Mouse (Mus musculus) neural tube, embryonic 13.5 days (tissue): ENCODE measurements around the gene Krt10. TPM values are rescaled to one million over a fixed set of nuclear protein-coding genes. Genes with fewer than 3 reads are reported as not detected.
A peak's percentile ranks its signal among the peaks of the same experiment; 100 is the strongest.

Source experiments
- ATAC-seq: fragments of 200-750 bp; cut with Nextera tagmentation; 2 replicates; pipeline ENCODE4 v1.8.0; 2017; ENCODE audit warnings: low read depth, mild to moderate bottlenecking, moderate TSS enrichment, moderate library complexity
- H3K27ac ChIP-seq: fragments of 300-500 bp; sonication (generic); replicated peaks from 2 replicates; pipeline ENCODE4 v1.5.1; 2015; ENCODE audit warnings: moderate library complexity, mild to moderate bottlenecking, inconsistent platforms
- H3K27me3 ChIP-seq: fragments of 300-500 bp; sonication (generic); 2 replicates; pipeline ENCODE4 v1.6.1; 2015; ENCODE audit warnings: mild to moderate bottlenecking, inconsistent platforms
- H3K36me3 ChIP-seq: fragments of 300-500 bp; sonication (generic); 2 replicates; pipeline ENCODE4 v1.6.1; 2015; ENCODE audit warnings: mild to moderate bottlenecking, inconsistent platforms
- H3K4me1 ChIP-seq: fragments of 300-500 bp; sonication (generic); replicated peaks from 2 replicates; pipeline ENCODE4 v1.6.1; 2015; ENCODE audit warnings: inconsistent platforms
- H3K4me2 ChIP-seq: fragments of 300-500 bp; sonication (generic); 2 replicates; pipeline ENCODE4 v1.6.1; 2015; ENCODE audit warnings: inconsistent platforms, mild to moderate bottlenecking, moderate library complexity
- H3K4me3 ChIP-seq: fragments of 300-500 bp; sonication (generic); 2 replicates; pipeline ENCODE4 v1.5.1; 2015; ENCODE audit warnings: mild to moderate bottlenecking, inconsistent platforms
- H3K9ac ChIP-seq: fragments of 300-500 bp; sonication (generic); 2 replicates; pipeline ENCODE4 v1.6.1; 2015; ENCODE audit warnings: moderate library complexity, mild to moderate bottlenecking, inconsistent platforms
- H3K9me3 ChIP-seq: fragments of 300-500 bp; sonication (generic); 2 replicates; pipeline ENCODE4 v1.6.1; 2016; ENCODE audit warnings: inconsistent platforms
- WGBS: fragments of 180-500 bp; shearing (Covaris S2); methylation state at CpG from one replicate; pipeline ENCODE4 v1.1.7; 2015; 5-methylcytosine and 5-hydroxymethylcytosine counted together
- polyA plus RNA-seq: library from polyadenylated mRNA; unstranded; fragments of >200 nt; fragmentation: Nextera tagmentation; extraction: Ambion mirVana; gene quantifications from 2 replicates; pipeline ENCODE4 v1.2.1, GENCODE M21; 2015

Krt10 gene
- polyA plus RNA-seq, 1 experiment from 2014 or later: 35.6 TPM

GRCm38 (mm10) chr11:99398832-99399231, 9.7 kb upstream of the Krt10 start:
- Histone ChIP-seq H3K36me3 (no peaks in the 10 kb centered on the region), H3K9ac (no peak overlapping the region), H3K4me1 (no peaks in the 10 kb centered on the region), H3K4me3 (no peak overlapping the region), H3K27ac (no peak overlapping the region), H3K9me3 (no peaks in the 10 kb centered on the region), H3K27me3 (peaks cover 8% of the 10 kb centered on the region; the same call in 1 of the 2 replicates), H3K4me2 (no peak overlapping the region)
- 73% methylated on average over 8 of the region's 8 CpGs for WGBS
- no peak for ATAC-seq

GRCm38 (mm10) chr11:99398084-99398483, 8.9 kb upstream of the Krt10 start:
- Histone ChIP-seq H3K9me3 (no peaks in the 10 kb centered on the region), H3K27ac (no peak overlapping the region), H3K9ac (no peak overlapping the region), H3K4me2 (no peak overlapping the region), H3K27me3 (peaks cover 5% of the 10 kb centered on the region; the same call in 1 of the 2 replicates), H3K4me3 (no peak overlapping the region), H3K4me1 (no peaks in the 10 kb centered on the region), H3K36me3 (no peaks in the 10 kb centered on the region)
- WGBS: 87% methylated on average over 3 of the region's 3 CpGs
- no peak for ATAC-seq

- no peaks in the 10 kb centered on the region for H3K36me3 ChIP-seq
- no peak overlapping the region for H3K4me2 ChIP-seq
- 93% methylated on average over 2 of the region's 2 CpGs for WGBS
- no peak for ATAC-seq
- H3K9me3 ChIP-seq: no peaks in the 10 kb centered on the region
- H3K27me3 ChIP-seq: peaks cover 5% of the 10 kb centered on the region; the same call in 1 of the 2 replicates
- no peak overlapping the region for H3K9ac ChIP-seq
- H3K4me3 ChIP-seq: no peak overlapping the region
- no peaks in the 10 kb centered on the region for H3K4me1 ChIP-seq
- no peak overlapping the region for H3K27ac ChIP-seq
Observed at GRCm38 (mm10) chr11:99396661-99397060, 7.5 kb upstream of the Krt10 start.

GRCm38 (mm10) chr11:99396034-99396433, 6.9 kb upstream of the Krt10 start:
- no peak for ATAC-seq
- H3K9me3 ChIP-seq: no peaks in the 10 kb centered on the region
- WGBS: 44% methylated on average over 3 of the region's 3 CpGs
- no peaks in the 10 kb centered on the region for H3K36me3 ChIP-seq
- H3K4me2 ChIP-seq: no peak overlapping the region
- H3K4me1 ChIP-seq: no peaks in the 10 kb centered on the region
- no peak overlapping the region for H3K9ac ChIP-seq
- H3K4me3 ChIP-seq: no peak overlapping the region
- no peak overlapping the region for H3K27ac ChIP-seq
- H3K27me3 ChIP-seq: 0 out of 2 replicates have a peak, but pooled peaks cover 5% of the 10 kb centered on the region

GRCm38 (mm10) chr11:99392492-99392891, 3.3 kb upstream of the Krt10 start:
- ATAC-seq: no peak
- H3K4me3 ChIP-seq: no peak overlapping the region
- no peaks in the 10 kb centered on the region for H3K36me3 ChIP-seq
- H3K9ac ChIP-seq: no peak overlapping the region
- H3K27me3 ChIP-seq: no peaks in the 10 kb centered on the region
- H3K4me2 ChIP-seq: no peak overlapping the region
- H3K4me1 ChIP-seq: peaks cover under 1% of the 10 kb centered on the region
- no peak overlapping the region for H3K27ac ChIP-seq
- 85% methylated on average over 10 of the region's 10 CpGs for WGBS
- no peaks in the 10 kb centered on the region for H3K9me3 ChIP-seq

- Histone ChIP-seq H3K27me3 (no peaks in the 10 kb centered on the region), H3K9me3 (no peaks in the 10 kb centered on the region), H3K27ac (no peak overlapping the region), H3K4me3 (no peak overlapping the region), H3K4me1 (peaks cover 12% of the 10 kb centered on the region), H3K36me3 (no peaks in the 10 kb centered on the region), H3K9ac (no peak overlapping the region), H3K4me2 (no peak overlapping the region)
- 88% methylated on average over 6 of the region's 6 CpGs for WGBS
- no peak for ATAC-seq
Observed at GRCm38 (mm10) chr11:99391375-99391774, 2.2 kb upstream of the Krt10 start.

- Histone ChIP-seq H3K27ac (no peak overlapping the region), H3K9me3 (no peaks in the 10 kb centered on the region), H3K36me3 (no peaks in the 10 kb centered on the region), H3K27me3 (no peaks in the 10 kb centered on the region), H3K9ac (no peak overlapping the region), H3K4me3 (no peak overlapping the region), H3K4me2 (no peak overlapping the region), H3K4me1 (peaks cover 14% of the 10 kb centered on the region)
- 82% methylated on average over 7 of the region's 7 CpGs for WGBS
- ATAC-seq: no peak
Observed at GRCm38 (mm10) chr11:99390866-99391265, 1.7 kb upstream of the Krt10 start.

GRCm38 (mm10) chr11:99388661-99389060, 503 bp downstream of the Krt10 start:
- Histone ChIP-seq H3K9me3 (no peaks in the 10 kb centered on the region), H3K4me1 (peaks cover 14% of the 10 kb centered on the region), H3K36me3 (no peaks in the 10 kb centered on the region), H3K27me3 (peaks cover 7% of the 10 kb centered on the region), H3K4me2 (no peak overlapping the region), H3K27ac (no peak overlapping the region), H3K4me3 (no peak overlapping the region), H3K9ac (no peak overlapping the region)
- ATAC-seq: no peak
- 93% methylated on average over 18 of the region's 18 CpGs for WGBS

- peak overlapping the region; percentile 73 for H3K4me2 ChIP-seq
- peak; percentile 84; the same call in 1 of the 2 replicates for ATAC-seq
- H3K9ac ChIP-seq: peak overlapping the region; percentile 82
- H3K4me3 ChIP-seq: peak overlapping the region; percentile 57
- 2% methylated on average over 71 of the region's 71 CpGs for WGBS
- peak overlapping the region; percentile 95 for H3K27ac ChIP-seq
- H3K9me3 ChIP-seq: no peaks in the 10 kb centered on the region
- H3K27me3 ChIP-seq: peaks cover 28% of the 10 kb centered on the region
- H3K4me1 ChIP-seq: peaks cover 14% of the 10 kb centered on the region
- no peaks in the 10 kb centered on the region for H3K36me3 ChIP-seq
Observed at GRCm38 (mm10) chr11:99385813-99386721, 3.1 kb downstream of the Krt10 start.

GRCm38 (mm10) chr11:99379568-99379967, 9.6 kb downstream of the Krt10 start:
- Histone ChIP-seq H3K27ac (no peak overlapping the region), H3K9ac (no peak overlapping the region), H3K4me1 (no peaks in the 10 kb centered on the region), H3K36me3 (no peaks in the 10 kb centered on the region), H3K9me3 (no peaks in the 10 kb centered on the region), H3K4me2 (no peak overlapping the region), H3K27me3 (peaks cover 38% of the 10 kb centered on the region), H3K4me3 (no peak overlapping the region)
- 18% methylated on average over 5 of the region's 5 CpGs for WGBS
- ATAC-seq: no peak; the same call in 1 of the 2 replicates

- Histone ChIP-seq H3K27ac (no peak within 1 kb of the TSS), H3K9ac (no peak within 1 kb of the TSS), H3K27me3 (peaks cover 7% of the 10 kb centered on the region; the same call in 1 of the 2 replicates), H3K36me3 (no peaks in the 10 kb centered on the region), H3K4me3 (no peak within 1 kb of the TSS), H3K4me2 (no peak within 1 kb of the TSS), H3K4me1 (no peaks in the 10 kb centered on the region), H3K9me3 (no peaks in the 10 kb centered on the region)
- ATAC-seq: no peak
- WGBS: 86% methylated on average over 13 of the region's 13 CpGs
Observed at GRCm38 (mm10) chr11:99374803-99375202, 14.4 kb downstream of the Krt10 start, which contains the start of gene Krt28. Gene Krt28, minus strand, starts transcription at chr11:99374903.

GRCm38 (mm10) chr11:99369853-99370451, 19.2 kb downstream of the Krt10 start:
- Histone ChIP-seq H3K9me3 (no peaks in the 10 kb centered on the region), H3K36me3 (no peaks in the 10 kb centered on the region), H3K4me2 (no peak overlapping the region), H3K27me3 (no peaks in the 10 kb centered on the region; the same call in 1 of the 2 replicates), H3K27ac (no peak overlapping the region), H3K4me3 (no peak overlapping the region), H3K4me1 (no peaks in the 10 kb centered on the region), H3K9ac (no peak overlapping the region)
- no peak for ATAC-seq
- WGBS: 86% methylated on average over 8 of the region's 8 CpGs
